Mouse (Mus musculus): ENCODE measurements around the gene Cutal.

DNA sequence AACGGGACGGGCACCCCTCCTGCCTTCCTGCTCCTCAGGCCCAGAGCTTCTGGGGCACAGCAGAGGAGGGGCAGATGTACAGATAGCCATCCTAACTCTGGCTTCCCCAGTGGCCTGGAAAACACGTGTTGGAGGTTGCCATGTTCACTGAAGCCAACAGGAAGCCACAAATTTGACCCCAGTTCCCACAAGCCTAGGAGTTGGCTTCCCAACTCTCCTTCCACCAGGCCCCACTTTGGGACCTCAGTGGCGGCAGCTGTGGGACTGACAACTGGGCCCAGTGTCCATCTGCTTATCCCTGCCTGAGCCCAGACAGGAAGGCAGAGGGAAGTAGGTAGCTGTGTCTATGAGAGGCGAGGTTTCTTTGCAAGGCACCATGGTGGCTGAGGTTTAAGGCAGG is 19.8 kb downstream of the Cutal start:
- no peak for TF ChIP-seq POLR2A (IDR thresholded peaks at IDR 0.05; ENCODE audit: insufficient read length, low read depth)
- no peak for TF ChIP-seq MAX (IDR thresholded peaks at IDR 0.05; ENCODE audit: low read depth)
- TF ChIP-seq E2F4 (IDR thresholded peaks at IDR 0.05; ENCODE audit: insufficient read depth) = no peak
- TF ChIP-seq USF1 (IDR thresholded peaks at IDR 0.05; ENCODE audit: low read depth) = no peak

Data from myocyte (in vitro differentiated cells).